Mouse (Mus musculus) embryo, embryonic 11.5 days (tissue): ENCODE measurements around the gene Paxx.
"Not testable (repeated sequence)": the region's sequence is repeated elsewhere in the genome, so short reads cannot be mapped to it uniquely, and the experiment has no call there.

ENCODE experiments used
- DNase-seq: peaks from one replicate; pipeline ENCODE4 v3.0.0-alpha.2; 2012; ENCODE audit warnings: low read depth, low spot score

Paxx gene

GRCm38 (mm10) chr2:25450853-25451647 lies 9.8 kb downstream of the Paxx start:
- DNase-seq = no peak

- no peak for DNase-seq
Observed at GRCm38 (mm10) chr2:25442682-25443081, 18.2 kb downstream of the Paxx start.

GRCm38 (mm10) chr2:25441067-25441466 lies 19.8 kb downstream of the Paxx start:
- no peak for DNase-seq

GRCm38 (mm10) chr2:25436286-25436820 lies 24.5 kb downstream of the Paxx start:
- DNase-seq = no peak

GRCm38 (mm10) chr2:25434292-25434691 lies 26.6 kb downstream of the Paxx start:
- no peak for DNase-seq

GRCm38 (mm10) chr2:25433101-25433500 lies 27.8 kb downstream of the Paxx start:
- no peak for DNase-seq

- no peak for DNase-seq
Observed at GRCm38 (mm10) chr2:25432326-25433098, 28.4 kb downstream of the Paxx start.

GRCm38 (mm10) chr2:25431308-25431855 lies 29.5 kb downstream of the Paxx start:
- DNase-seq = no peak

- DNase-seq = no peak
Observed at GRCm38 (mm10) chr2:25430395-25431233, 30.3 kb downstream of the Paxx start.

GRCm38 (mm10) chr2:25429435-25430180 lies 31.3 kb downstream of the Paxx start:
- DNase-seq = no peak

- peak; percentile 83 for DNase-seq
Observed at GRCm38 (mm10) chr2:25428442-25429236, 32.3 kb downstream of the Paxx start, which contains the start of gene Abca2. Gene Abca2, plus strand, starts transcription at chr2:25428703.

- DNase-seq = no peak
Observed at GRCm38 (mm10) chr2:25427256-25427655, 33.6 kb downstream of the Paxx start.

GRCm38 (mm10) chr2:25426721-25427191 lies 34.1 kb downstream of the Paxx start:
- DNase-seq = peak; percentile 56

- DNase-seq = no peak
Observed at GRCm38 (mm10) chr2:25425481-25425880, 35.4 kb downstream of the Paxx start.

- no peak for DNase-seq
Observed at GRCm38 (mm10) chr2:25423626-25424025, 37.3 kb downstream of the Paxx start.

GRCm38 (mm10) chr2:25422587-25423410 lies 38.1 kb downstream of the Paxx start, which contains the start of gene Fut7:
Gene Fut7, plus strand, starts transcription at chr2:25423267.
- no peak for DNase-seq

- peak; percentile 62 for DNase-seq
Observed at GRCm38 (mm10) chr2:25421896-25422295, 39.0 kb downstream of the Paxx start.

- no peak for DNase-seq
Observed at GRCm38 (mm10) chr2:25417426-25417825, 43.5 kb downstream of the Paxx start.

GRCm38 (mm10) chr2:25413436-25413835 lies 47.5 kb downstream of the Paxx start:
- not testable (repeated sequence) for DNase-seq
